Mouse (Mus musculus): ENCODE measurements around the gene Hpf1. TPM values are rescaled to one million over a fixed set of nuclear protein-coding genes. Genes with fewer than 3 reads are reported as not detected.

Hpf1 gene
- total and polyA plus RNA-seq, 3 experiments = 73.2 to 83.5 TPM; not detected in 1

- Histone ChIP-seq H3K4me3 (ENCODE audit: control insufficient read depth in 1 of 2, insufficient read depth in 1 of 2, low read depth in 2 of 2, low read length in 2 of 2) (no peak overlapping the region), H3K9ac (ENCODE audit: control insufficient read depth, low read depth, low read length, poor library complexity, severe bottlenecking) (no peak overlapping the region), H3K9me3 (replicated peaks; ENCODE audit: insufficient read depth, low read length) (no peaks in the 10 kb centered on the region), H3K27ac (ENCODE audit: control insufficient read depth, low read depth, low read length) (no peak overlapping the region), H3K4me1 (ENCODE audit: control insufficient read depth in 1 of 2, insufficient read depth in 2 of 2, low read length in 2 of 2) (no peaks in the 10 kb centered on the region), H3K79me2 (ENCODE audit: control insufficient read depth, insufficient read depth, low read length, poor library complexity) (no peaks in the 10 kb centered on the region), H3K27me3 (ENCODE audit: control insufficient read depth in 1 of 2, insufficient read depth in 2 of 2, low read length in 2 of 2) (no peaks in the 10 kb centered on the region), H3K36me3 (ENCODE audit: control insufficient read depth in 1 of 2, insufficient read depth in 2 of 2, low read length in 2 of 2) (peaks cover 0 to 22% of the 10 kb centered on the region in 2 experiments; a peak in 2 of 4 replicates)
- DNase-seq (ENCODE audit: low read depth, low spot score) = no peak
- TF ChIP-seq SIN3A (IDR thresholded peaks at IDR 0.05; ENCODE audit: low read length) = no peak
- TF ChIP-seq MEF2A (IDR thresholded peaks at IDR 0.05; ENCODE audit: extremely low read depth, insufficient replicate concordance, low read depth, low read length, poor library complexity, severe bottlenecking) = no peak
- no peak for TF ChIP-seq POLR2A (IDR thresholded peaks at IDR 0.05; ENCODE audit: control insufficient read depth in 1 of 2, insufficient read depth in 1 of 2, low read depth in 1 of 2, low read length in 2 of 2, poor library complexity in 1 of 2)
- no peak for TF ChIP-seq UBTF (IDR thresholded peaks at IDR 0.05; ENCODE audit: borderline replicate concordance, insufficient read depth, low read depth, low read length)
- no peak for TF ChIP-seq USF2 (IDR thresholded peaks at IDR 0.05; ENCODE audit: borderline replicate concordance in 1 of 2, insufficient read depth in 1 of 2, low read depth in 1 of 2, low read length in 2 of 2)
- no peak for TF ChIP-seq ZC3H11A (IDR thresholded peaks at IDR 0.05; ENCODE audit: low read depth, low read length)
- TF ChIP-seq TCF12 (IDR thresholded peaks at IDR 0.05; ENCODE audit: low read depth, low read length) = no peak
- TF ChIP-seq MAZ (IDR thresholded peaks at IDR 0.05; ENCODE audit: low read depth, low read length) = no peak
- TF ChIP-seq RCOR1 (IDR thresholded peaks at IDR 0.05; ENCODE audit: low read depth, low read length) = no peak
Observed at GRCm38 (mm10) chr8:60912554-60912953, 22.3 kb downstream of the Hpf1 start.

- no peaks in the 10 kb centered on the region for H3K4me1 ChIP-seq (ENCODE audit: control insufficient read depth in 1 of 2, insufficient read depth in 2 of 2, low read length in 2 of 2)
- H3K79me2 ChIP-seq (ENCODE audit: control insufficient read depth, insufficient read depth, low read length, poor library complexity) = no peaks in the 10 kb centered on the region
- H3K9ac ChIP-seq (ENCODE audit: control insufficient read depth, low read depth, low read length, poor library complexity, severe bottlenecking) = no peak overlapping the region
- no peak overlapping the region for H3K27ac ChIP-seq (ENCODE audit: control insufficient read depth, low read depth, low read length)
- H3K36me3 ChIP-seq (ENCODE audit: control insufficient read depth in 1 of 2, insufficient read depth in 2 of 2, low read length in 2 of 2) = peaks cover 0 to 26% of the 10 kb centered on the region in 2 experiments; a peak in 2 of 4 replicates
- no peak for DNase-seq (ENCODE audit: low read depth, low spot score)
- TF ChIP-seq UBTF (IDR thresholded peaks at IDR 0.05; ENCODE audit: borderline replicate concordance, insufficient read depth, low read depth, low read length) (no peak), POLR2AphosphoS5 (IDR thresholded peaks at IDR 0.05; ENCODE audit: borderline replicate concordance, low read depth, low read length) (no peak), MYB (IDR thresholded peaks at IDR 0.05; ENCODE audit: low read depth, low read length) (no peak), POLR2AphosphoS2 (IDR thresholded peaks at IDR 0.05; ENCODE audit: low read length) (no peak), TAL1 (IDR thresholded peaks at IDR 0.05; ENCODE audit: low read length) (no peak), RAD21 (IDR thresholded peaks at IDR 0.05; ENCODE audit: low read depth, low read length) (no peak), TBP (IDR thresholded peaks at IDR 0.05; ENCODE audit: low read depth, low read length) (no peak), JUND (IDR thresholded peaks at IDR 0.05; ENCODE audit: low read depth, low read length) (no peak), ETS1 (IDR thresholded peaks at IDR 0.05; ENCODE audit: low read depth, low read length) (no peak), NELFE (IDR thresholded peaks at IDR 0.05; ENCODE audit: low read depth, low read length) (no peak), SMC3 (IDR thresholded peaks at IDR 0.05; ENCODE audit: low read depth, low read length) (no peak), E2F4 (IDR thresholded peaks at IDR 0.05; ENCODE audit: borderline replicate concordance, low read depth, low read length) (no peak), ZNF384 (IDR thresholded peaks at IDR 0.05; ENCODE audit: low read depth, low read length) (no peak), EP300 (IDR thresholded peaks at IDR 0.05; ENCODE audit: low read depth in 1 of 2, low read length in 2 of 2) (no peak), TCF12 (IDR thresholded peaks at IDR 0.05; ENCODE audit: low read depth, low read length) (no peak), HCFC1 (IDR thresholded peaks at IDR 0.05; ENCODE audit: low read depth, low read length) (no peak), CHD1 (IDR thresholded peaks at IDR 0.05; ENCODE audit: low read depth, low read length) (no peak), ZKSCAN1 (IDR thresholded peaks at IDR 0.05; ENCODE audit: low read depth, low read length) (no peak), RCOR1 (IDR thresholded peaks at IDR 0.05; ENCODE audit: low read depth, low read length) (no peak), GABPA (IDR thresholded peaks at IDR 0.05; ENCODE audit: low read depth, low read length) (no peak)
- H3K9me3 ChIP-seq (replicated peaks; ENCODE audit: insufficient read depth, low read length) = no peaks in the 10 kb centered on the region
- H3K4me3 ChIP-seq (ENCODE audit: control insufficient read depth in 1 of 2, insufficient read depth in 1 of 2, low read depth in 2 of 2, low read length in 2 of 2) = no peak overlapping the region
- H3K27me3 ChIP-seq (ENCODE audit: control insufficient read depth in 1 of 2, insufficient read depth in 2 of 2, low read length in 2 of 2) = no peaks in the 10 kb centered on the region
Observed at GRCm38 (mm10) chr8:60919069-60919468, 28.9 kb downstream of the Hpf1 start.
